Mouse (Mus musculus) embryonic facial prominence, embryonic 11.5 days (tissue): ENCODE measurements around the gene Pacs1. TPM values are rescaled to one million over a fixed set of nuclear protein-coding genes. Genes with fewer than 3 reads are reported as not detected.

Experiments
- ATAC-seq: fragments of 200-750 bp; cut with Nextera tagmentation; replicated peaks from 2 replicates; pipeline ENCODE4 v1.8.0; 2017; ENCODE audit warnings: low read depth; ENCODE audit not compliant: insufficient number of reproducible peaks, low FRiP score, low TSS enrichment
- DNase-seq: peaks from one replicate; pipeline ENCODE4 v3.0.0-alpha.2; 2015; ENCODE audit warnings: low spot score
- H3K27ac ChIP-seq: fragments of 300-500 bp; sonication (generic); replicated peaks from 2 replicates; pipeline ENCODE4 v1.5.1; 2014; ENCODE audit warnings: mild to moderate bottlenecking, low read depth, low read length, control low read depth
- H3K27me3 ChIP-seq: fragments of 300-500 bp; sonication (generic); 2 replicates; pipeline ENCODE4 v1.6.1; 2014; ENCODE audit warnings: mild to moderate bottlenecking, low read length, moderate library complexity, mixed read lengths; ENCODE audit not compliant: control insufficient read depth, insufficient read depth
- H3K36me3 ChIP-seq: fragments of 300-500 bp; sonication (generic); replicated peaks from 2 replicates; pipeline ENCODE4 v1.6.1; 2014; ENCODE audit warnings: low read depth, mild to moderate bottlenecking, low read length, moderate library complexity, mixed read lengths; ENCODE audit not compliant: control insufficient read depth, insufficient read depth
- H3K4me1 ChIP-seq: fragments of 300-500 bp; sonication (generic); 2 replicates; pipeline ENCODE4 v1.6.1; 2014; ENCODE audit warnings: low read length, mixed read lengths; ENCODE audit not compliant: control insufficient read depth, insufficient read depth
- H3K4me2 ChIP-seq: fragments of 300-500 bp; sonication (generic); 2 replicates; pipeline ENCODE4 v1.6.1; 2014; ENCODE audit warnings: low read depth, mild to moderate bottlenecking, control low read depth, low read length, moderate library complexity
- H3K4me3 ChIP-seq: fragments of 300-500 bp; sonication (generic); 2 replicates; pipeline ENCODE4 v1.5.1; 2014; ENCODE audit warnings: low read depth, low read length, control low read depth
- H3K9ac ChIP-seq: fragments of 300-500 bp; sonication (generic); replicated peaks from 2 replicates; pipeline ENCODE4 v1.6.1; 2014; ENCODE audit warnings: mild to moderate bottlenecking, control low read depth, low read length
- H3K9me3 ChIP-seq: fragments of 300-500 bp; sonication (generic); replicated peaks from 2 replicates; pipeline ENCODE4 v1.6.1; 2016; ENCODE audit warnings: mild to moderate bottlenecking, low read length, inconsistent platforms, mixed read lengths; ENCODE audit not compliant: control insufficient read depth
- WGBS: fragments of 180-500 bp; shearing (Covaris S2); extraction: QIAGEN DNeasy Blood & Tissue Kit; methylation state at CpG from one replicate; pipeline ENCODE4 v1.1.7; 2014; 5-methylcytosine and 5-hydroxymethylcytosine counted together
- polyA plus RNA-seq: library from polyadenylated mRNA; unstranded; fragments of >200 nt; fragmentation: Nextera tagmentation; extraction: Ambion mirVana; gene quantifications from 2 replicates; pipeline ENCODE4 v1.2.1, GENCODE M21; 2014

Gene Pacs1
- polyA plus RNA-seq, 1 experiment from 2014 or later, result 24.4 TPM

DNA sequence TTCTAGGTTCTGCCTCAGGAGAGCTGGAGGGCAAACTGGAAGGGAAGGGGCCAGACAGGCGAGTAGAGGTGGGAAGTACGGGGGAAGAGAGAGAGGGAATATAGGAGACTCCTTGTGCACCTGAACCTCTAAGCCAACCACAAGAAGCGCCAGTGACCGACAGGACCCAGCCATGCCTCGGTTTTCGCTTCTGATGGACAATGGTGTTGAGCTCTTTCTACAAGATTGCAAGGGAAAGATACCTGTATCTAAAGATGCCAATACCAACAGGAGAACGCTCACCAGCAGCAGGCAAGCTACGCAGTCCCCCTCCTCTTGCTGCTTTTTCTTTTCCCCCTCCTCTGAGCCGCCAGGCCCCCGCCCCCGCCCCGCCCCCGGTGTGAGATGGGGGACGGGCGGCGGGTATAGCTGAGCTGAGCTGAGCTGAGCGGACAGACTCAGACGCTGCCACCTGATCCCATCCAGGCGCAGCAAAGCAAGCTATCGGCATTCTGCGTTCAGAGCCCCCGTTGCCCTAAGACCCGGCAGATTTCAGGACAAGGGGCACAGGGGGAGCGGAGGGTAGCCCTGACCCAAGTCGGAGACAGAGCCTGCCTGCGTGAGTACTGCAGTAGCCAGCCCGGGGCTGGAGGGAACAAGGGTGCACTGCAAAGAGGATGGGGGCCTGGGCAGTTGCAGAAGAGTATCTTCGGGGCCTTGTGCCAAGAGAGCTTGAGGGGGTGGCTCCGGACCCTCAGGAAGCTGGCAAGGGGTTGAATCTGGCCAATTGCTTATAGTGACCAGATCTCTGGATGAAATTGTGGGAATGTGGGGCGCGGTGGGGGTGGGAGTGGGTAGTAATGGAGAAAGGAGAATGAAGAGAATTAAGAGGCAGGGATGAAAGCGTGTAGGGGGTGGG is 25.2 kb upstream of the Pacs1 start, which contains the start of gene Gal3st3:
TSS of gene Gal3st3 (plus strand) at position 429 of the 898 bp plus-strand sequence.
- ATAC-seq (no peak), DNase-seq (peak; percentile 76)
- Histone ChIP-seq H3K4me1 (no peaks in the 10 kb centered on the region), H3K27me3 (no peaks in the 10 kb centered on the region), H3K9ac (peak within 1 kb of the TSS; percentile 70), H3K4me3 (peak within 1 kb of the TSS; percentile 46), H3K4me2 (peak within 1 kb of the TSS; percentile 81), H3K27ac (no peak within 1 kb of the TSS; the same call in 1 of the 2 replicates), H3K36me3 (no peaks in the 10 kb centered on the region), H3K9me3 (no peaks in the 10 kb centered on the region)
- 6% methylated on average over 32 of the region's 32 CpGs for WGBS

DNA sequence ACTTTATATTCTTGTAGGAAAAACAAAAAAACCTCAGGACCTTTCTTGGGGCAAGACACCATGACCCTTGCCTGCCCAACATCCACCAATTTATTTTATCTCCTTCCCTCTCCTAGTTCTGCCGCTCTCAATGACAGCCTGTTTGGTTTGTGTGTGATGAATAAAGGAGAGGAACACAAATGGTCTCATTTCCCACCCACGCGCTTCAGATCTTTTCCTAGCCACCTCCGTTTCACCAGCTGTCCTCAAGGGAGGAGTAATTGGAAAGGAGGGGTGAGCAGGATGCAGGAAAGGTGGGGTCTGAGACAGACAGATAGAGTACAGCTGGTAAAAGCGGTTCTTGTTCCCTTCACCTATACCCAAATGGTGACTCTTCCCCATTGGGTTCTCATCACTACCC is 23.7 kb upstream of the Pacs1 start:
- Histone ChIP-seq H3K4me1 (no peaks in the 10 kb centered on the region), H3K4me3 (no peak overlapping the region), H3K4me2 (no peak overlapping the region), H3K9me3 (no peaks in the 10 kb centered on the region), H3K27ac (no peak overlapping the region), H3K27me3 (no peaks in the 10 kb centered on the region), H3K36me3 (peaks cover 3% of the 10 kb centered on the region), H3K9ac (no peak overlapping the region)
- WGBS, result 73% methylated on average over 5 of the region's 5 CpGs
- ATAC-seq (no peak), DNase-seq (no peak)

DNA sequence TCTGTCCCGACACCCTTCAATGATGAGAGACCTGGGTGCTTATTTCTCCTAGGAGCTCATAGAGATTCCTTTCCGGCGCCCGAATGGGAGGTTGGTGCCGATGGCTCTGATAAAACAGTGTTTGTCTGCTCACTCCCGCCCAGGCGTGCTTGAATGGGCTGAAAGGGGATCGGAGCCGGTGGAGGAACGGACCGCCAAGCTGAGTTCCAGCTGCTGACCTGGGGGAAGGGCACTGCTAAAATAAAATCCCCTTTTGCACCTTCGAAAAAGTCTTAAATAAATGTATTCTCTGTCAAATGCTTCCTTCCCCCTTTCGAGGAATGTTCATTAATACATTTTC is 22.8 kb upstream of the Pacs1 start:
- ATAC-seq (peak; percentile 55), DNase-seq (no peak)
- no peaks in the 10 kb centered on the region for H3K4me1 ChIP-seq
- WGBS, result 5% methylated on average over 13 of the region's 13 CpGs
- H3K4me3 ChIP-seq, result peak overlapping the region; percentile 63
- peak overlapping the region; percentile 65 for H3K4me2 ChIP-seq
- peak overlapping the region; percentile 37; the same call in 1 of the 2 replicates for H3K27ac ChIP-seq
- H3K27me3 ChIP-seq, result no peaks in the 10 kb centered on the region
- no peaks in the 10 kb centered on the region for H3K9me3 ChIP-seq
- H3K36me3 ChIP-seq, result peaks cover 3% of the 10 kb centered on the region
- H3K9ac ChIP-seq, result peak overlapping the region; percentile 62

DNA sequence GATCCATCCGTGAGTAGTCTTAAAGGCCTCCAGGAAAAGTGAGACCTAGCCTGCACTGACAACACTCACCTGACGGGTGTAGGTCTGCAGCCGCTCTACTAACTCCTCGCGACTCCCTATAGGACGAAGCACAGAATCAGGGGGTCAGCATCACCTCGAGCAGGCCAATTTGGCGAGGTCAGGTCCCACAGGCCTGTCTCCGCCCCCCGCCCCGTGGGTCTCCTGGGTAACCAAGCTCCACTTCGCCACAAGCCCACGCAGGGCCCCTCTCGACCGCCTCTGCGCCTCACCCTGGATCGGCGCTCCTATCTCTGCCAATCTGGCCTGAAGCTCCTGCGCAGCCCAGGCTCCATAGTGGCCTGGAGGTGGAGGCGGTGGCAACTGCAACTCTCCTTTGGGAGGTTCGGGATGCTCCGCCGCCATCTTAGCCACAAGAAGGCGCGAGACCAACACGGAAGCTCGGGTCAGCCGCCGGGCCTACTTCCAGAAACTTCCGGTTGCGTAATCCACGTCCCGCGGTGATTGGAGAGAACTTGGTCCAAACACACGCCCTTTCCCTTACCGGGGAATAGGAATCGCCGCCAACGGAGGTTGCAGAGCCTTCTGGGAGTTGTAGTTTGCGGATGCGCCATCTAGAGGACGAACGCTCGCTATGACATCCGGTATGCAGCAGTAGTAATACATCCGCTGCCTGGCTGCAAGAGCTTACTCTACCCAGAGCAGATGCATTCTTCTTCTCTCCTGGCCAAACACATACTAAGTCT is 22.2 kb upstream of the Pacs1 start, which contains the start of gene Sf3b2:
TSS of gene Sf3b2 (minus strand) at position 484 of the 764 bp plus-strand sequence.
- Histone ChIP-seq H3K27me3 (no peaks in the 10 kb centered on the region), H3K4me2 (peak within 1 kb of the TSS; percentile 65), H3K4me3 (peak within 1 kb of the TSS; percentile 63), H3K27ac (peak within 1 kb of the TSS; percentile 52; the same call in 1 of the 2 replicates), H3K36me3 (peaks cover 7% of the 10 kb centered on the region), H3K9ac (peak within 1 kb of the TSS; percentile 76), H3K9me3 (no peaks in the 10 kb centered on the region), H3K4me1 (no peaks in the 10 kb centered on the region)
- ATAC-seq (peak; percentile 95), DNase-seq (peak; percentile 100)
- WGBS, result under 1% methylated on average over 46 of the region's 46 CpGs

DNA sequence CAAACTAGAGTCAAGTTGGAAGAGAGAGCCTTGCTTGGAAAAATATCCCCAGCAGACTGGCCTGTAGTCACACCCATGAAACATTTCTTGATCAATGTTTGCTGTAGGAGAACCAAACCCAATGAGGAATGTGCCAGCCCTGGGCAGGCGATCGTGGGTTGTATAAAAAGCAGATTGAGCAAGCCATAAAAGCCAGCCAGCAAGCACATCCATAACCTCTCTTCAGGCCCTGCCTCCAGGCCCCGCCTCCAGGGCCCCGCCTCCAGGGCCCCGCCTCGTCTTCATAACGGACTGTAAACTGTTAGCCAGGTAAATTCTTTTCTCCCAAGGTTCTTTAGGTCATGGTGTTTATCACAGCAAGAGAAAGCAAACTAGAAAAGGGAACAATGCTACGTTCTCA is 5.5 kb upstream of the Pacs1 start:
- Histone ChIP-seq H3K27ac (no peak overlapping the region), H3K4me1 (no peaks in the 10 kb centered on the region), H3K4me2 (no peak overlapping the region), H3K4me3 (no peak overlapping the region), H3K9me3 (no peaks in the 10 kb centered on the region), H3K36me3 (peaks cover 26% of the 10 kb centered on the region), H3K27me3 (no peaks in the 10 kb centered on the region), H3K9ac (no peak overlapping the region)
- ATAC-seq (no peak), DNase-seq (no peak)
- WGBS, result 81% methylated on average over 8 of the region's 8 CpGs

DNA sequence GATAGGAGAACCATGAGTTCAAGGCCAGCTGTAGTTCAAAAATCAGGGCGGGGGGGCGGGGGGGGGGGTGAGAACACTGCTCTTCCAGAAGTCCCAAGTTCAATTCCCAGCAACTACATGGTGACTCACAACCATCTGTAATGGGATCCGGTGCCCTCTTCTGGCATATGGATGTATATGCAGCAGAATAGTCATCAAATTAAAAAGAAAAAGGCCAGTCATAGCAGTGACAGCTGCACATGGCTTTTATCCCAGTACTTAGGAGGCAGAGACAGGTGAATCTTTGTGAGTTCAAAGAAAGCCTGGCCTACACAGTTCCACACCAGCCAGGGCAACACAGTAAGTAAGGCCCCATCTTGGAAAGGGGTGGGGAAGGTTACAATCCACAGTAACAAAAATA is 4.2 kb upstream of the Pacs1 start:
- H3K36me3 ChIP-seq, result peaks cover 23% of the 10 kb centered on the region
- no peak overlapping the region for H3K27ac ChIP-seq
- H3K9ac ChIP-seq, result no peak overlapping the region
- no peak overlapping the region for H3K4me3 ChIP-seq
- DNase-seq, result peak; percentile 21
- H3K4me2 ChIP-seq, result no peak overlapping the region
- H3K4me1 ChIP-seq, result no peaks in the 10 kb centered on the region
- no peak for ATAC-seq
- no peaks in the 10 kb centered on the region for H3K27me3 ChIP-seq
- WGBS, result 77% methylated on average over 3 of the region's 3 CpGs
- no peaks in the 10 kb centered on the region for H3K9me3 ChIP-seq

DNA sequence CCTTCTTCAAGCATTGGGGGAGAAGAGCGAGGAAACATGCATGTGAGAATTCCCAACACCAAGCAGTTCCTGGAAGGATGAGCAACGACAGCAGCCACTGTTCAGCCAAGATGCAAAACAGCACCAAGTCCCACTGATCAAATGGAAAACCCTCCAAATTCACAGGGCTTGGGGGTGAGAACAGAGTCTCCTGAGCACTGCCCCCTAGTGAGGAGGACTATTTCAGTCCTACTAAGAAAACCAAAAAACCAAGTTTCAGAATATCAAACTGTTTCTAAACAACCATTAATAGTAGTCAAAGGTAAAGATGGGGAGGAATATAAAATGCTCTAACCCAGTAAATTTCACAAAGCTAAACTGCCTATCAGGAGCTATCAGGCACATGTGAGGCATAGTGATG is 3.6 kb upstream of the Pacs1 start:
- no peak overlapping the region for H3K9ac ChIP-seq
- no peaks in the 10 kb centered on the region for H3K4me1 ChIP-seq
- no peak overlapping the region for H3K4me2 ChIP-seq
- no peaks in the 10 kb centered on the region for H3K9me3 ChIP-seq
- 94% methylated on average over 2 of the region's 2 CpGs for WGBS
- no peak overlapping the region for H3K4me3 ChIP-seq
- H3K27me3 ChIP-seq, result no peaks in the 10 kb centered on the region
- no peak overlapping the region for H3K27ac ChIP-seq
- H3K36me3 ChIP-seq, result peaks cover 23% of the 10 kb centered on the region
- DNase-seq, result no peak
- no peak for ATAC-seq

DNA sequence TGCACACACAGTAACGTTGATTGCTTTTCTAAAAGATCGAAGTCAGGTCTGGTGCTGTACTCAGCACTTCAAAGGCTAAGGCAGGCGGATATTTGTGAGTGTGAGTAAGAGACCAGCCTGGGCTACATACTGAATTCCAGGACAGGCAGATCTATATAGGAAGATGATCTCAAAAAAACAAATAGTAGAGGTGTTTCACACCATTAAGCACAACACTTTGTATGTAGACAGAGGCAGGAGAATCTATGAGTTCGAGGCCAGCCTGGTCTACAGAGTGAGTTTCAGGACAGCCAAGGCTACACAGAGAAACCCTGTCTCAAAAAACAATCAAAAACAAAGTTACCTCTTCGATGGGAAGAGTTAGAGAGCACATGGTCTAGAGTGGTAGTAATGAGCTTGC is 2.8 kb upstream of the Pacs1 start:
- H3K36me3 ChIP-seq, result peaks cover 23% of the 10 kb centered on the region
- H3K4me1 ChIP-seq, result no peaks in the 10 kb centered on the region
- no peaks in the 10 kb centered on the region for H3K27me3 ChIP-seq
- H3K4me2 ChIP-seq, result no peak overlapping the region
- H3K4me3 ChIP-seq, result no peak overlapping the region
- H3K27ac ChIP-seq, result no peak overlapping the region
- WGBS, result 95% methylated on average over 5 of the region's 5 CpGs
- no peak for DNase-seq
- no peak overlapping the region for H3K9ac ChIP-seq
- no peaks in the 10 kb centered on the region for H3K9me3 ChIP-seq
- no peak for ATAC-seq
